Mouse (Mus musculus) frontal cortex, postnatal 36 days (tissue): Measurements from ENCODE around the gene Rsl24d1.
"Not testable (repeated sequence)": the region's sequence is repeated elsewhere in the genome, so short reads cannot be mapped to it uniquely, and the experiment has no call there.

Experiments used
- DNase-seq, 2 experiments: peaks; one replicate each; pipeline ENCODE4 v3.0.0; 2022; ENCODE audit warnings: low spot score in 2 of 2

Rsl24d1 gene

GRCm38 (mm10) chr9:73102181-73102580 lies 11.0 kb upstream of the Rsl24d1 start, which contains the start of gene Gm20509:
Gm20509 (plus strand) TSS chr9:73102470.
- DNase-seq = no peak

DNA sequence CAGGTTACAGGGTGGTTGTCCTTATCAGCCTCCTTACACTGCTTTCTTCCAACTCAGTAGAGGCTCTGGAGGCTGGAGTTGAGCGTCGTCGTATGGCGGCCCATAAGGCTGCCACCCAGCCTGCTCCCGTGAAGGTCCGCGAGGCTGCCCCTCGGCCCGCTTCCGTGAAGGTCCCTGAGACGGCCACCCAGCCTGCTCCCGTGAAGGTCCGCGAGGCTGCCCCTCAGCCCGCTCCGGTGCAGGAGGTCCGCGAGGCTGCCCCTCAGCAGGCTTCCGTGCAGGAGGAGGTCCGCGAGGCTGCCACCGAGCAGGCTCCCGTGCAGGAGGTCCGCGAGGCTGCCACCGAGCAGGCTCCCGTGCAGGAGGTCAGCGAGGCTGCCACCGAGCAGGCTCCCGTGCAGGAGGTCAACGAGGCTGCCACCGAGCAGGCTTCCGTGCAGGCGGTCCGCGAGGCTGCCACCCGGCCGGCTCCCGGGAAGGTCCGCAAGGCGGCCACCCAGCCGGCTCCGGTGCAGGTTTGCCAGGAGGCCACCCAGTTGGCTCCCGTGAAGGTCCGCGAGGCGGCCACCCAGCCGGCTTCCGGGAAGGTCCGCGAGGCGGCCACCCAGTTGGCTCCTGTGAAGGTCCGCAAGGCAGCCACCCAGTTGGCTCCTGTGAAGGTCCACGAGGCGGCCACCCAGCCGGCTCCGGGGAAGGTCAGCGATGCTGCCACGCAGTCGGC lies 9.9 kb upstream of the Rsl24d1 start:
- DNase-seq = peak in 1 of 2 experiments; percentile 16

DNA sequence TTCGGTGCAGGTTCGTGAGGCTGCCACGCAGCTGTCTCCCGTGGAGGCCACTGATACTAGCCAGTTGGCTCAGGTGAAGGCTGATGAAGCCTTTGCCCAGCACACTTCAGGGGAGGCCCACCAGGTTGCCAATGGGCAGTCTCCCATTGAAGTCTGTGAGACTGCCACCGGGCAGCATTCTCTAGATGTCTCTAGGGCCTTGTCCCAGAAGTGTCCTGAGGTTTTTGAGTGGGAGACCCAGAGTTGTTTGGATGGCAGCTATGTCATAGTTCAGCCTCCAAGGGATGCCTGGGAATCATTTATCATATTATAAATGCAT lies 9.4 kb upstream of the Rsl24d1 start:
- DNase-seq = no peak

DNA sequence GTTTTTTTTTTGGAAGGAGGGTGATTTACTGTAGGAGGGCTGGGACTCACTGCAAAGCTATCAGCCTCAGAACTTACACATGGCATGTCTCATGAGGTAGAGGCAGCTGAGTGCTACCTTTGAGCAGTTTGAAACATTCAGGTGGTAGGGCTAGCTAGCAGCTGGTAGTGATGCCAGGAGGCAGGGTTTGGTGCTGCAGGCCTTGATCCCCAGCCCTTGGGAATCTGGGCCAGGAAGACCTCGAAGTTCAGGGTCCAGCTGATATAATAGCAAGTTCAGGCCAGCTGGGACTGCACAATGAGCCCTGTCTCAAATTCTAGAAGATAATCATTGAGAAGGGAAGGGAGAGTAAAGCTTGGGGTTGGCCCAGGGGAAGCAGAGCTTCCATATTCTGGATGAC lies 8.1 kb upstream of the Rsl24d1 start:
- DNase-seq = no peak

GRCm38 (mm10) chr9:73105771-73106170 lies 7.5 kb upstream of the Rsl24d1 start:
- no peak for DNase-seq

GRCm38 (mm10) chr9:73116704-73117103 lies 3.5 kb downstream of the Rsl24d1 start:
- not testable (repeated sequence) for DNase-seq

DNA sequence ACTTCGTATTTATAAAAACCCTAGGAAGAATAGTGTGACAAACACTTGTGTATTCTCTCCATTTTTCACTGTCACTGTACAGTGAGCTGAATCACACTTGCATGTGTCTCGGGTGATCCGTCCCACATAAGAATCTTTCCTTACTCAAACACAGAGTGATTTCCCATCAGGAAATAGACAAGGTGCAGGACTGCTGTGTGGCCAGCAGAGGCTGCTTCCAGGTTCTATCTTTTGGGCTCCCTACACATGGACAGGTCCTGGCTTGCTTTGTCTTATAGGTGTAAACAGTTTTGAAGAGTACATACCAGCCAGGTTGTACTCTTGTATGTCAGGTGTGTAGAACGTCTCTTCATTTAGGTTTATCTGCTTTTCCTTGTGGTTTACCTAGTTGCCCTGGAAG lies 4.8 kb downstream of the Rsl24d1 start:
- DNase-seq = no peak

DNA sequence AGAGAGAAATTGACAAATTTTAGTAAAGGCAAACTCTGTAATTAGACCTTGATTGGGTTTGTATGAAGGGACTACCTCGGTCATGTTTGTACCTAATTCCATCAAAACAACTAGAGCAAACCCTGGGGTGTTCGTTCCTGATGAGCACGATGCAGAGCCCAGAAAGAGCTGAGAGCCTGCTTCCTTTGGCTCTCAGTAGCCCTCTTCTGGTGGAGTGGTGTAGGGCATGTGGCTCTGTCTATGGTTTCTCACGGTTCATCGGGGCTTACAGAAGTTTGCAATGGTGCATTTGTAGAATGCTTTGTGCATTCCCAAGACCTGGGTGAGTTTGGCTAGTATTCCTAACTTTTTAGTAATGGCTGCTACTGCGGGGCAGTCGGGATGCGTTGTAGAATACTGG lies 8.5 kb downstream of the Rsl24d1 start:
- DNase-seq = peak; percentile 17 to 39

DNA sequence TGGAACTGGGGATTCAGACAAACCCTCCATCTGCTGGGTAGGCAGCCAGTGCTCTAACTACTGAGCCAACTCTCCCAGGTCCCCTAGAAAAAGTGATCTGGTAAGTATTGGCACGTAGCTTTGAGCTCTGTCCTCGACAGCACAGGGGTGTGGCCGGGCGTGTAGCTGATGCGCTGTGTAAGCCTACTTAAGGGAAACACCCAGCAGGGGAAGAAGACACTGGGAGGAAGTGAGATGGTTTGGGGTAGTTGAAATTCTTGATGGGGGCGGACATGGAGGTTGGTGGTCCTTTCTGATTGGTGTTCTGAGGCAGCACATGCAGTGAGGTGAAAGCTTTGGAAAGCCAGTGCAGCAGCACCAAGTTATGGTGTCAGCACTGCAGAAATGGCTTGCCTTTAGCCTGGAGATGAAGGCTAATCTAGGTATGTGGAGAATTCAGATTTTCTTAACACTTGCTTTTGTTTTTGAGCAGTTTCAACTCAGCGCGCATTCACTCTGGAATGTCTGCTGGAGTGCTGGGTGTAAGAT lies 11.9 kb downstream of the Rsl24d1 start:
- DNase-seq = no peak

GRCm38 (mm10) chr9:73127457-73127856 lies 14.2 kb downstream of the Rsl24d1 start:
- DNase-seq = no peak

GRCm38 (mm10) chr9:73129875-73130274 lies 16.6 kb downstream of the Rsl24d1 start:
- no peak for DNase-seq

DNA sequence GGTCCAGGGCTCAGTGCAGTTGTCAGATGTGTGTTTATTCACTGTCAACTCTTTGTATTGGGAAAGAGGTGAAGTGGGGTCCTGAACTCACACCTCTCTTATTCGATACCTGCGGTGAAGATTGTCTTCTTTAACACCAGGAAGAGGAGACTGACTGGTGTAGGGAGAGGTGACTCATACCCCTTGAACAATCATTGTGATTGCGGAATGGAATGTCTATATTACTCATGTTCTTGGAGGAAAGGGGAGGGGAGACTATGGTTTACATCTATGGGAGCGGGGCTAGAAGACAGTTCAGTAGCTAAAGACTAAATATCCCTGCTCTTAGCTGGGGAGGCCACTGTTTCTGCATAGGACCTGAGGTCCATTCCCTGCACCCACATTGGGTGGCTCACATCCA lies 17.3 kb downstream of the Rsl24d1 start:
- DNase-seq = no peak

GRCm38 (mm10) chr9:73137341-73137886 lies 24.2 kb downstream of the Rsl24d1 start:
- no peak for DNase-seq

GRCm38 (mm10) chr9:73154347-73154746 lies 41.1 kb downstream of the Rsl24d1 start:
- DNase-seq = peak in 1 of 2 experiments; percentile 34

- DNase-seq = no peak
These were observed 44.7 kb downstream of the Rsl24d1 start for GRCm38 (mm10) chr9:73157968-73158367.

DNA sequence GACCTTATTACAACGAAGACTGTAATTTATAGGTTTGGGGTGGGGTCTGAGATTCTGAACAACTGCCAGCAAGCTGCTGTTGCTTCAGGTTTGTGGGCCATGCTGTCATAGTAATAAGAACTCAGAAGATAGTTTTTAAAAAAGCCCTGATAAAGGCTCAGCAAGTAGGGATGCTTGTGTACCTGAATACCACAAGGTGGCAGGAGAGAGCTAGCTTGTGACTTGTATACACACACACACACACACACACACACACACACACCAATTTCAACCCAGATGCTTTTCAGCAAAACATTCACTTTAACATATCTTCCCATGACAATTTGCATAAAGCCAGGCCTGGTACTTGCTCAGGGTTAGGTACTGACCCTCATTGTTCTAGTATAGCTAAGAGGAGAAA lies 46.0 kb downstream of the Rsl24d1 start:
- peak in 1 of 2 experiments; percentile 10 for DNase-seq

DNA sequence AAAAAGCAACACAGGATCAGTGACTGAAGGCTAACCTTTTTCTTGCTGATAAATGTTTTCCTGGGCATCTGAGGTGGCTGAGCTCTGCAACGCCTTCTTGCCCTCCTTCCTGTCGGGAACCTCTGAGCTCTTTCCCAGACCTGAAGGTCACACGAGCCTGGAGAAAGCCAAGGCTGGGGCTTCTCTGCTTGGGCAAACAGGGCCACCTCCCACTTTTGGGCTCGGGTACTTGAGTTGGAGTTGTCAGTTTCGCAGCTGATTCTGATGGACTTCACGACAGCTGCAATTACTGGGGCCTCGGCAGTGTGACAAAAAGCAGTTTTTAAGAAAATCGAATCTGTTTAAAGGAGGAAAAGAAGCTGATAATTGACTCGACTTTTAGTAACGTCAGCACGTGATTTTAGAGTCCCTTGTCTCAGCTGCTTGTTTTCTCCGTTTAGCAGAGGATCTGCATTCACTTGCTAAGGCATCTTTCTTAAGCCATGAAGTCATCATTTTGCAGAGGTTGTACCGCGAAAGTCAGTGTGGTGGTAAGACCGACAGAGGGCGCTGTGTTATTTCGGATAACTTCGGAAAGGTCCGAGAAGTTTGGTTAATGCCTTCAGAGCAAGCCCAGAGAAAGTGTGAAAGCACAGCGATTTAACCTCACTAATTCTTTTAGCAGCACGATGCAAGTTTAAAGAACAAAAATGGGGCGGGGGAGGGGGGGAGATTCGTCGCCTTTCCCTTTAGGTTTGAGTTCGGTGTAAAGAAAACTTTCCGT lies 49.5 kb downstream of the Rsl24d1 start:
- DNase-seq = peak; percentile 77 to 89

DNA sequence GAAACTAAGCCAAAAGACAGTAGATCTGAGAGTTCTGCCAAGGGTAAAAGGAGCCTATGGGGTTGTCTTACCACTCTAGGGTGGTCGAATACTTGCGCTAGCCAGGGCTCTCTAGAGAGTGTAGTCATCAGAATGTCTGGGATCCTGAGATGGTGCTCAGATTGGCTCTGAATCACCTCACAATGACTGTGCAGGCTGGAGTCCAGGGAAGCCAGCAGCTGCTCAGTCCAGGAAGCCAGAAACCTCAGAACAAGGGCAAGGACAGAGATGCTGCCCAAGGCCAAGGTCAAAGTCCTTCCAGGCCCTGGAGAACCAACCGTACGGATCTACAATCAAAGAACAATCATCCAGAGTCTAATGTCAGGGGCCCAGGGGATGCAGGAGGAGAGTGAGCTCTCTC lies 52.4 kb downstream of the Rsl24d1 start:
- no peak for DNase-seq
